Mouse (Mus musculus): ENCODE results near the gene Mlf2.

DNA sequence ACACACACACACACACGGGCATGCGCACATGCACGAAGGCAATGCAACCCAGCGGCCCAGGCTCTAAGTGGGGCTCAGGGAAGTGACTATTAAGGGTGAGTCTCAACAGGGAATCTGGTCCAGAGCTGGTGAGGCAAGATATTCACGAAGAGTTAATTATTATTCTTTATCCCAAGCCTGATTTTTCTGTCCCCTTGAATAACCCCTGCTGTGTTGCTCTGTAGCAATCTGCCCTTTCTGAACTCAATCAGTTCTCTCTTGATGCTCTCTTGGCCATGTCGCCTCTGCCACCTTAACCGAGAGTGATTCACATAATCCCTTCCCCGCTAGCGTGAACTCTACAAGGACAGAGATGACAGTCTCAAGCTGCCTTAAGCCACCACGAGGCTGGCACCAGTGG is 47.8 kb upstream of the Mlf2 start:
- TF ChIP-seq CTCF (IDR thresholded peaks at IDR 0.05; ENCODE audit: control insufficient read depth, insufficient read depth, insufficient read length) (no peak), USF1 (IDR thresholded peaks at IDR 0.05; ENCODE audit: low read depth) (no peak), FOSL1 (IDR thresholded peaks at IDR 0.05; ENCODE audit: insufficient read depth, low read length, poor library complexity, severe bottlenecking) (no peak), MAX (IDR thresholded peaks at IDR 0.05) (no peak), MYOD1 (IDR thresholded peaks at IDR 0.05; ENCODE audit: control insufficient read depth, insufficient read length, low read depth) (no peak)
